Mouse (Mus musculus) left cerebral cortex, adult 2 months (tissue): ENCODE results near the gene Dlgap1. TPM values are rescaled to one million over a fixed set of nuclear protein-coding genes. Genes with fewer than 3 reads are reported as not detected.

ENCODE experiments used
- DNase-seq, 2 experiments: peaks; one replicate each; pipeline ENCODE4 v3.0.0; 2021 to 2022; ENCODE audit warnings: low spot score in 2 of 2, mixed read lengths in 1 of 2; ENCODE audit errors: extremely low spot score in 1 of 2
- H3K27ac ChIP-seq: fragments of 200-600 bp; 2 replicates; pipeline ENCODE4 v1.8.1; 2022
- H3K4me3 ChIP-seq: fragments of 200-600 bp; 2 replicates; pipeline ENCODE4 v1.8.1; 2022
- CTCF ChIP-seq: fragments of 200-600 bp; IDR thresholded peaks from 2 replicates; pipeline ENCODE4 v1.8.1; 2022; ENCODE audit warnings: antibody characterized with exemption, mild to moderate bottlenecking, moderate library complexity
- intact Hi-C: fragments of 180-260 bp; cut with DNase I; formaldehyde crosslinking; loops from one replicate; pipeline ENCODE4 v1.15.1; 2025
- total RNA-seq, 2 experiments: library from RNA; stranded (reverse); gene quantifications; 2 replicates each; pipeline ENCODE4 v1.2.3; 2021

The Dlgap1 gene
- total RNA-seq, 2 experiments from 2014 or later = 497 to 510 TPM

DNA sequence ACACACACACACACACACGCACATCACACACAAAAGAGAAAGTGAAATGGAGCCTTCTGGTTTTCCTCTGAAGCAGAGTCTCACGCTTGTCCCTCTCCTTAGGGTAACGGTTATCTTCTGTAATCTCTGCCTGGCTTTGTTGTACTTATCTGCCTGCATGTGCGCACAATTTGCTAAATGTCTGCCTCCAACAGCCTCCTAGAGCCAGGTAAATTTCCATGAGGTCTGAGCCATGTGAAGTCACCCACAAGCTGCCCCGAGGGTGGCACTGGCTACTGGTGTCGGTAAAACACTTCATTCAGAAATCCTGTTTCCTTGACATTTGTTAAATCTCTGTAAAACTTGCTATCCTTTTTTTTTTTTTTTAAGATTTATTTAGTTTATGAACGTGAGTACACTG, 869.2 kb downstream of the Dlgap1 start:
- no peak for TF ChIP-seq CTCF
- no peak overlapping the region for H3K27ac ChIP-seq
- H3K4me3 ChIP-seq = no peak overlapping the region
- no peak for DNase-seq
- intact Hi-C loops = no loop called here

DNA sequence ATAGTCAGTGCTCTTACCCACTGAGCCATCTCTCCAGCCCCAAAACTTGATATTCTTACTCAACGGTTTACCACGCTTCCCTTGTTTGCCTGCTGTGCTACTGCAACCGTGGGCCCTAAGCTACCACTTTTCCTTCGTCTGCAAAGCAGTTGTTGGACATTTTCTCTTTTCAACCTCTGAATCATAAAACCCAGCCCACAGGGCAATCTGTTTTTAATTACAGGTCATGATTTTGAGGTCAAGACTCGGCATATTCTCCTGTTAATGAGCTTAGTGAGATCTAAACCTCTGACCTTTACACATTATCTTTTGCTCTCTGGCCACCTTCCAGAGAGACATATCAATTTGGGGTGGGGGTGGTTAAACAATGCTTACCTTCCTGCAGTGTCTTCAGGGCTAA, 869.7 kb downstream of the Dlgap1 start:
- H3K27ac ChIP-seq = no peak overlapping the region
- intact Hi-C loops = no loop called here
- TF ChIP-seq CTCF = no peak
- no peak for DNase-seq
- no peak overlapping the region for H3K4me3 ChIP-seq

DNA sequence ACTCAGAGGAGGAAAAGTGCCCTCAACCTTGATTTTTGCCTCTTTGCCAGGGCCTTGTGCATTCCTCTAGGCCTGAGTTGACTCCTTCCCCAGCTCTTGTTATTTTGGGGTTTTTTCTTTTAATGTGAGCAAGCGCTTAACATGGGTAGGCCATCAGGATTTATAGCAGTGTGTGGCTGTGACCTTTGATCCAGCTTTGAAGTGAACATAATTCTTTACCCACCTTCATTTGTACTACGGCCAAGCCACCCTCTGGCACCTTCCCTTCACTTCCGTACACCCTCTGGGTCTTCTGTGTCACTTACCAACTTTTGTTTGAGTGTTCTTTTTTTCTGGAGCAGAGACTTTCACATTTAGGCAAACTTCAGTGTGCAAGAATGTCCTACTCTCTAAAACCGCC, 874.4 kb downstream of the Dlgap1 start:
- Histone ChIP-seq H3K27ac (no peak overlapping the region), H3K4me3 (no peak overlapping the region)
- no peak for DNase-seq
- TF ChIP-seq CTCF = no peak
- intact Hi-C loops = no loop called here

DNA sequence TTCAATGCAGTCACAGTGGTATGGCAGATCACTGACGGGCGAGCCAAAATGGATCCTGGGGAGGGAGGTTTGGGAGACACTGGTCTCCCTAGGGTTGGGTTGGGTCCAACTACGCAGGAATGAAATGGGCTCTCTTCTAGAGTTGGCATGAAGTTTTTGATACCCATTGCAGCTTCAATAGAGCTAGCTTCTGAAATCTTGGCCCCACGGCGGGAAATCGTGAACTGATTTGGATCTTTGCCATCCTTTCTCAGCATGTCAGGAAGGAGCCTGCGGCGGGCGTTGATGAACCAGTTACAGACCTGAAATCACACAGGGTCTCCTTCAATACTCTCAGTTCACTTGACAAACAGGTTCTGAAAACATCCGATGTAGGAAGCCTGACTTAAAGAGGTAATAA, 876.1 kb downstream of the Dlgap1 start:
- intact Hi-C loops = no loop called here
- DNase-seq = no peak
- Histone ChIP-seq H3K27ac (no peak overlapping the region), H3K4me3 (no peak overlapping the region)
- TF ChIP-seq CTCF = no peak

DNA sequence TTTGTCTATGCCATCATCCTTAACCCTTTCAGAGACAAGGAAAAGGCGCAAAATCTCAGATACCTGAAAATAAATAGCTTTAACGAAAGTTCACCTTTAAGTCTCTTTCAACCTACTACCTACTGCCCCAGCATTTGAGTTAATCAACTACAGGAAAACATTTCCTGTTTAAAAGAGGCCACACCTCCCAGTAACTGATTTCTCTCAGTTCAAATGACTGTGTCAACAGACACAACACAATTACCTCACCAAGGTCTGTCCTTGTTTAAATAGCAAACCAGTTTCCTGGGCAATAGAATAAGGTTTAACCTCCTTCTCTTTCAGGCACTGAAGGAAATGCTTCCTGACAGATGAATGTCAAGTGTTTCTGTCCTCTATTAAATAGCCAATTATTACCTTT, 876.7 kb downstream of the Dlgap1 start:
- TF ChIP-seq CTCF = no peak
- DNase-seq = no peak
- intact Hi-C loops = no loop called here
- Histone ChIP-seq H3K4me3 (no peak overlapping the region), H3K27ac (no peak overlapping the region)

DNA sequence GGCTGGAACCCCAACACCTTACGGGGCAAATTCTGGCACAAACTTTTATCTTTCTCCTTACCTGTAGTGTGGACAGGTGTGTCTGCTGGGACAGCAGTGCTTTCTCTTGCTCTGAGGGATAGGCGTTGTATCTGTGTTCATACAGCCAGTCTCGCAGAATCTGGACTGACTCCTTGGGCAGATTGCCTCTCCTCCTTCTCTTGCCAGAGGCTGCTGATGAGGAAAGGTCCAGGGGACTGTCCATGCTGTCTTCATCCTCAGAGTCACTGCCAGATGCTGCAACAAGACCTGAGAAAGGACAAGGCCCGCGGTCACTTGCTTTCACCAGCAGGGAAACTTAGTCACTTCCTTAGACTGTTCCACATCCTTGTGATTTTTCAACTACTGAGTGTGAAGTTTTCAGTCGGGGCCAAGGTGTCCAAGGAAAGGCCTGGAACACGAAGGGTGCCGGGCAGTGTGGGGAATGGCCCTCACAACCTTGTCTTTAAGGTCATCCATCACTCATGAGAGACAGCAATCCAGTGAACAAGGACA, 877.3 kb downstream of the Dlgap1 start:
- Histone ChIP-seq H3K4me3 (no peak overlapping the region), H3K27ac (no peak overlapping the region)
- intact Hi-C loops = loop anchor here (2.0 kb wide), 1 partner anchor 123 kb away; no protein-coding TSS in a partner anchor
- no peak for TF ChIP-seq CTCF
- no peak for DNase-seq

DNA sequence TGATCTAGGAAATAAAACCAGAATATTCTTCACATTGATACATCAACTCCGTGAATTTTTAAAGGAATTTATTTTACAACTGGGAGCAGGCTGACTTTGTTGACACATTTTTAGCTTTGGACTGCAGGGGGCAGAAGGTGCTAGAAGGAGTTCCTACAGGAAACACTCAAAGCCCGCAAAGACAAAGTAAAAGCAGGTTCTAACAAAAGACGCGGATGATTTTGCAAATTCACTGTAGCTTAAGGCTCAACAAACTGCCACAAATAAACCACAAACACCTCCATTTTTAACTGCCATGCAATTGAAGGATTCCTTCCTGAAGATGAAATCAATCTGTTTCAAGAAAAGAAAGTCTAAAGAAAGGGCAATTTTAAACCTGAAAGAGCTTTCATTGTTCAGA, 878.2 kb downstream of the Dlgap1 start:
- H3K4me3 ChIP-seq = no peak overlapping the region
- TF ChIP-seq CTCF = peak; percentile 58
- no peak overlapping the region for H3K27ac ChIP-seq
- no peak for DNase-seq
- intact Hi-C loops = loop anchor here (2.0 kb wide), 1 partner anchor 122 kb away; no protein-coding TSS in a partner anchor

DNA sequence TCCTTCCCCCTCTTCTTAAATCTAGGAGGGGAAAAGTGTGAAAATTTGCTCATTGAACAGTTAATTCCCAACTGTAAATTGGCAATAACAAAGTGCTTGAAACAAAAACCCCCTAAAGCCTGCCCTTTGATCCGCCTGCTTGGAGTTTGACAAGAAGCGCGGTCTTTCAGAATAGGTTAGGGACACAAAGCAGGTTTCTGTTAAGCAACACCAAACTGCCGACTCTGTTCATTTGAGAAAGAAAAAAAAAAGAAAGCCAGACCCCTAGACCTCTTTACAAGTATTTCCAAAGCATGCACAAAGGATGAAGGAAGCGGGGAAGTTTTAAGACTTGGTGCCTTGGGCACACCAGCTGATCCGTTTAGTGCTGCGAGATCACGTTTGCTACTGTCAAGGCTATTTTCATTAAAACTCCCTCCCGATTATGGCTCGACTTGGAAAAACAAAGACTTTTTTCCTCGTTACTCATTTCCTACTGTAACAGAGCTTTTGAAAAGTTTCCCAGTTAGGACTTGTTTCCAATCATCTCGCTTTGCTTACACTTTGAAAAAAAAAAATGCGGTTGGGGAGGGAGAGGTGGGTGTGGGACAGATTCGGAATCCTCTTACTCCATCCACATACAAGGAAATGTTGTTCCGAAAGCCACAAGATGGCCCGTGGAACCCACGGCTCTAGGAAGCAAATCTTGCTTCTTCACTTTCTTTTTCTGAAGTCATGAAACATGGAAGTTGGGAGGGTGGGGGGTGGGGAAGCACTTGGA, 879.1 kb downstream of the Dlgap1 start:
- Histone ChIP-seq H3K4me3 (peak overlapping the region; percentile 55; the same call in 1 of the 2 replicates), H3K27ac (no peak overlapping the region)
- no peak for TF ChIP-seq CTCF
- DNase-seq = no peak
- intact Hi-C loops = loop anchor here (2.0 kb wide), 1 partner anchor 121 kb away; no protein-coding TSS in a partner anchor

DNA sequence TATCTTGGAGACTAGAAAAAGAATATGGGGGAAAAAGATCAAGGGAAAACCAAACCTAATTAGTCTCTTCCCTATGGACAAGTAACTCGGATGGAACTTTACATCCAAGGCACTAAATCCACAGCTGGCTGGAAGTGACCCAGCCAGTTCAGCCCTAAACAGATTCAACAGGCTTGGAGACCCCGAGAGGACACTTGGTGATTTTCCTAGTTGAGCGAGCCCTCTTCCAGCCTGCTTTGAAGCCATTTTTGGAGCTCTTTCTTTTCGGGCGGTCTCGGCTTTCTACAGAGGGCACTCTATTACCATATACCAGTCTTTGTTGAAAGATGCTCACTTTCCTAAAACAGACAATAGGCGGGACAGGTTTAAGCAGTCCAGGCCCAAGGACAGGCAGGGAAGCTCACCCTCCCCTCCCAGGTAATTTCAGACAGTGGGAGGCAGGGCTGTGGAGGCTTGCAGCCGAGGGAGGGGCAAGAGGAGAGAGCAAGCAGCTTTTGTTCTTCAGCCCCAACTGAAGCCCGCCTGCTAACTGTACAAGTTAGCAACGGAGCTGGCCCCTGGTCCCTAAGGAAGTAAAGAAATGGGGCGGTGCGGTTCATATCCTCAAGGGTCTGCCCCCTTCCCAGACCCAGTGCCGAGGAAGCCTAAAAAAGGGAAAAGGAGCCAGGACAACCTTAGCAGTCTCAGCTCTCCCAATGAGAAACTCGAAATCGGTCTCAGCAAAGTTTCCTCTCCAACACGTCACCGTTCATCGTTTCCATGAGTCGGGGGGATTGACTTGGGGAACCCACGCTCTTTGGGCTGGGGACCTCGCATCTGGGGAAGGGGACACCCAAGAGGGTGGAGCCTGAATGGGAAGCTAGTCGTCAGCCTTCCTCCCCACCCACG, 879.9 kb downstream of the Dlgap1 start:
- no peak for TF ChIP-seq CTCF
- intact Hi-C loops = no loop called here
- peak overlapping the region; percentile 55 for H3K4me3 ChIP-seq
- H3K27ac ChIP-seq = peak overlapping the region; percentile 25; the same call in 1 of the 2 replicates
- DNase-seq = no peak

DNA sequence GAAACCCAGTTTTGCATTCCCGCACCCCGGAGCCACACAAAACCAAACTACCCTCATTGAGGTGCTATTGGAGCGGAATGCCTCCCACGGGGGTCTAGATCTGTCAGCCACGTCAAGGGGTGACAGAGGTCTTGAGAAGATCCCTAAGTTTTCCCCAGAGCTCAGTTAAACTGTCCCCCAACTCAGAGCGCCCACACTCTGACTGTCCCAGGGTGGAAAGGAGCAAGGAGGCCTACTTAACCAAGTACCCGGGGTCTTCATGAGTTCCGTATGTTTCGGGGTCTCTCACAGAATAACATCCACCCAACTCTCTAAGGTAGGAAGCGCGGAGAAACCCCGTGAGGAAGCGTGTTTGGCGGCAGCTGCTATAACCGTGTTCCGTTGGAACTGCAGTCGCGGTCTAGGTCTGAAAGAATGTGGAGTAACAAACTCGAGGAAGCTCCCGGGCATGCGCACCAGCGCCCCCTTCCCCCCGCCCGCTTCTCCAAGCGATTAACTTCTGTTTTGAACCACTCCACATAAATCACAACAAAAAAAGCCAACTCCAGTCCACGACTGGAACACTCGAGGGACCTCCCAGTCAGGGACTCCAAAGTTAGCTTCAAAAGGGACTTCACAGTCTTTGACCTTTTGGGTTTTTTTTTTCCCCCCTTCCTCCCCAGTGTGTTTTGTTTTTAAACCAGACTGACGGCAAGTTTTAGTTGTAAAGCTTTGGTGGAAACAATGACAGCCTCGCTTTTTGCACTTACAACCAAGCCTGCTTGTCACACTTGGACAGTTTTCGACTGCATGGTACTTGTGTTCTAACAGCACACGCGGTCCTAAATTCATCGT, 880.7 kb downstream of the Dlgap1 start:
- TF ChIP-seq CTCF = no peak; the same call in 1 of the 2 replicates
- H3K27ac ChIP-seq = peak overlapping the region; percentile 25; the same call in 1 of the 2 replicates
- intact Hi-C loops = no loop called here

More for the DNA sequence above, 880.7 kb downstream of the Dlgap1 start:
- DNase-seq = peak; percentile 38 to 44
- H3K4me3 ChIP-seq = peak overlapping the region; percentile 55
